Mouse (Mus musculus) T-helper 2 cell (primary cell): ENCODE data around the gene Fut8.
"Not testable (repeated sequence)": the region's sequence is repeated elsewhere in the genome, so short reads cannot be mapped to it uniquely, and the experiment has no call there.

ENCODE experiments used
- in situ Hi-C: fragments of 300-600 bp; cut with MboI, MseI; formaldehyde crosslinking; loops from one replicate; pipeline ENCODE4 v1.15.1; 2025; ENCODE audit warnings: high pct_unique_total_duplicates

Gene Fut8

GRCm38 (mm10) chr12:77222272-77222874, 15.6 kb upstream of the Fut8 start:
- in situ Hi-C loops, result no loop called here

DNA sequence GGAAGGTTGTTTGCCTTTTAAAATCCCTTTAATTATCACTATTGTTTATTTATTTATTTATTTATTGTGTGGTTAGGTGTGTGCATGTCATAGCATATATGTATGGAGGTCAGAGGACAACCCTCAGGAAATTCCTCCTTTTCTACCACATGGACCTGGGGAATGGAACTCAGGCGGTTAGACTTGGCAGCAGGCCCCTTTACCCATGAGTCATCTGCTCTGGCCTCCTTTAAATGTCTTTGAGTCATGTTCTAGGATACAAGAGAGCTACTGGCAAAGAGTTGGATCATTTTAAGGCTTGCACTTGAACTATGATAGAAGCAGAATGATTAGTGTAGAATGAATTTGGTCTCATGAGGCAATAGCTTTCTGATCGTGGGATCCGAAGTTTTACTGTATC, 14.3 kb upstream of the Fut8 start:
- in situ Hi-C loops, result no loop called here

GRCm38 (mm10) chr12:77224121-77224520, 13.8 kb upstream of the Fut8 start:
- in situ Hi-C loops, result no loop called here

DNA sequence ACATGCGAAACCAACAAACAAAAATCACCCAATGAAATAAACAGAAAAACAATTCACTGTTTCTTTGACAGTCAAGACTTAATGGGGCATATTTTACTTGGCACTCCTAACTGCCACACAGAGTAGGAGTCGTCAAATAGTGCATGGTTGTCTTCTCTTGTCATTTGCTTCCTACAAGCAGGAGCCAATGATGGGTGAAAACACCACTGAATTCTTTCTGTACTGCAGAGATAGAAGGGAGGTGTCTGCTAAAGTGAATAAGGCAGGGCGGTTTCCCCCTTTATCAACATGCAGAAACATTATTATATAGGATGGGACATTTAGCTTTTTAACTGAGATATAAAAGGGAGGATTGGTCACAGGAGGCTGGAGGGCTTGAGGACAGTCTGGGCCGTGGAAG, 13.0 kb upstream of the Fut8 start:
- in situ Hi-C loops, result no loop called here

DNA sequence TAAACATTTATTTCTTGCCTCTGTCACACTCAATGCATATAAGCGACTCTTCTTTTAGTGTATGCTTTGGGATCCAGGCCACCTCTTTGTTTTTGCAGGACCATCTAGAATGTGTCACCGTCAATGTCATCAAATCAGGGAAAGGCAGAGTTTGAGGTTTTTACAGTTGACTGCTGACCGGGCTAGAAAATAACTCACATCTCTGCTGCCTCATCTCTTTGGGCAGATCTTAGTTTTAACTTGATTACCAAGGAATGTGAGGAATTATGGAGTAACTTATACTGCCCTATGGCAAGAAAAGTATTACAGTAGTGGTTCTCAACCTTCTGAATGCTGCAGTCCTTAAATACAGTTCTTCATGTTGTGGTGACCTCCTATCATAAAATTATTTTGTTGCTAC, 12.2 kb upstream of the Fut8 start:
- in situ Hi-C loops, result no loop called here

DNA sequence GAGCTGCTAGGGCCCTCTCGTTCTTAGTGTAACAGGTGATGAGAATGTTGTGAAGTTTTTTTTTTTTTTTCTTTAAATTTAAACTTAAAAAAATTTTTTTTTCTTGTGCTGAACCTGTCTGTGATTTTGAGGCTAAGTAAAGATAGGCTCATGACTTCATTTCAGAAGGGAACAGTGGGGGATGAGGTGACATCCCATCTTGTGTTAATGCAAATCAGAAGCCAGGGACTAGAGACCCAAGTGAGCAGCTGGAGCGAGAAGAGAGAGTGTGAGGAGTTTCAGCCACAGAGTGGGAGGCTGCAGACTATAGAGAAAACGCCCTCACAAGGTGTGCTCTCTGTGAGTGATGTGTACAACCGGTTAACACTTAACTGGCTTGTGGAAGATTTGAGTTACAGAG, 2.0 kb upstream of the Fut8 start:
- in situ Hi-C loops, result no loop called here

DNA sequence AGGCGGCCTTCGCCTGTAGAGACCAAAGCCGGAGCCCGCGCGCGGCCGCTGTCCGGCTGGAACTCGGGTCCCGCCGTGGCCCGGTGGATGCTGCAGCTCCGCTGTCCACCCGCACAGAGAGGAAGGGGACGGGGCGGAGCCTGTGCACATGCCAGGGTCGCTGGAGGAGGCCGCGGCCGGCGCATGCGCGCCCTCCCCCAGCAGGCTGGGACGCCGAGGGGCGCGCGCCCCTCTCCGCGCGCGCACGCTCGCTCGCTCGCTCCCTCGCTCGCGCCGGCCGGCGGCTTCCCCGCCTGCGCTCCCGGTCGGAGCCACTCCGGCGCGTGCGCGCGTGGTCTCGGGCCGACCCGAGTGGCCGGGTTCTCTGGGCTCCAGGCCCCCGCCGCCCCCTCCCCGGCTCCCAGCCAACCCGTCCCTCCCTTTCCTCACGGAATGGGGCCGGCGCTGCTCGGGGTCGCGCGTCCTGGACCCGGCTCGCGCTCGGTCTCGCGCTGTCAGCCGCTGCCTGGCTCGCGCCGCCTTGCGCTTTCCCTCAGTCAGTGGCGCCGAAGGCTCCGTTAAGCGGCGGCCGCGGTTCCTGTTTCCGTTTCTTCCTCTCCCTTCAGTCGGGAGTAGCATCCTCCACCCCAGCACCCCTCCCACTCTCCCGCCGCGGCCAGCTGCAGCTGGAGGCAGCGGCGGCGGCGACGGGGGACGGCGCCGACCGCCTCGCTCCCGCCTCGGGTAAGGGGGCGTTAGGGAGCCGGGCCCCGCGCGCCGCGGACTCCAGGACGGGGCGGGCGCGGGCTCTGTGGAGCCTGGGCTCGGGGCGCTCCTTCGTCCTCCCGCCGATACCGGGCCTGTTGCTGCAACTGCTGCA, 835 bp downstream of the Fut8 start:
- in situ Hi-C loops, result no loop called here

GRCm38 (mm10) chr12:77239390-77240061, 1.6 kb downstream of the Fut8 start:
- in situ Hi-C loops, result no loop called here

DNA sequence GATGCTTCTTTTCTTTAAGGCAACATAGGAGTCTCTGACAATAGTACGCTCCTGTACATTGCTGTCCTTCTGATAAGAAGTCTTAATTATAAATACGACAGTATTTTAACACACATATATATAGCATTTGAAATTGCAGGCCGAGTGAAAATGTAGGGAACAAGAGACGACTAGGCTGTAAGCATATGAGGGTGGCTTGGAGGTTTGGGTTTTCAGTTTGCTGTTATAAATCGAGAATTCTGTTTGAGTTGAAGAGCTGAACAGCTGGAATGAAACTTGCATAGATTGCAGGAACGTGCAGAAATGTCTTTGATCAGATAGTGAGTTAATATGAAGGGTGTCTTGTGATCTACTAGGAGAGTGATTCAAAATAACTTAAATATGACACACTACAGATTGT, 2.4 kb downstream of the Fut8 start:
- in situ Hi-C loops, result no loop called here

DNA sequence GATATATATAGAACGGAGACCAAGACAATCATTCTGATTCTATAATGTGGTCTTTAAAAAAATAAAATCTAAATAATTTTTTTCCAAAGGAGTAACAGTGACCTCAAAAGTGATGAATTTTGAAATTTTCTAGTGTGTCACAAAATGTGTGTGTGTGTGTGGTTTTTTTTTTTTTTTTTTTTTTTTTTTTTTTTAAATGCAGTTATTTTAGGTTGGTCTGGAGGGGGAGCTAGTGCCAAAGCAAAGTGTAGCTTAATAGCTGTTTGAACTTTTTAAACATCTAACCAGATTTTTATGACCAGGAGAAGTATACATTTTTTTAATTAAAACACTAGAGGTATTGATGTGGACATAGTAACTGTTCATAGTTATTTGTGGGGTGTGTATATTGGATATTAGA, 2.9 kb downstream of the Fut8 start:
- in situ Hi-C loops, result no loop called here

DNA sequence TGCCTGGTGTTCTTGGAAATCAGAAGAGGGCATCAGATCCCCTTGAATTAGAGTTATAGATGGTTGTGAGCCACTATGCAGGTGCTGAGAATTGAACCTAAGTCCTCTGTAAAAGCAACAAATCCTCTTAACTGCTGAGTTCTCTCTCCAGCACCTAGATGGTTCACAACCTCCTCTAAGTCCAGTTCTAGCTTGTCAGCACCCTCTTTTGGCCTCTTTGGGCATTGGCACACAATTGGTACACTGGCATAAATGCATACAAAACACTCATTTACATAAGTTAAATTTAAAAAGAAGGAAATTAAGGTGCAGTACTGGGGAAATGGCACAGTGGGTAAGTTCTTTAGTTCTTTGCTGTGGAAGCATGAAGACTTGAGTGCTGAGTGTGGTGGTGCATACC, 24.7 kb downstream of the Fut8 start:
- in situ Hi-C loops, result no loop called here

DNA sequence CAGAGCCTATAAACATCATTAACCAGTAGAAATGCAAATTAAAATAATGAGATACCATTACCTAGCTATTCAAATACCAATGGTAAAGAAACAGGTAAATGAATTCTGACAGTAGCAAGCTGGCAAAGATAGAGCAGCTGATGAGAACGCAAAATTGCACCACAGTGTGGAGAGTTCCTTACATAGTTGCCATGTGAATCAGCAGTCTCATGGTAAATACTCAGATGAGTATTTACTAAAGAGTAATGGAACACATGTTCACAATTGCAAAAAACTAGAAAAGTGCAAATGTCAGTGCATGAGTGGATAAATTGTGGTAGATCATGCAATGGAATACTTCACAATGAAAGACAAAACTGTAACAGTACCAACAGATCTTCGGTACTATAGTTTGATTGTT, 25.9 kb downstream of the Fut8 start:
- in situ Hi-C loops, result no loop called here

- in situ Hi-C loops, result no loop called here
These were observed 32.8 kb downstream of the Fut8 start for GRCm38 (mm10) chr12:77270694-77271093.

DNA sequence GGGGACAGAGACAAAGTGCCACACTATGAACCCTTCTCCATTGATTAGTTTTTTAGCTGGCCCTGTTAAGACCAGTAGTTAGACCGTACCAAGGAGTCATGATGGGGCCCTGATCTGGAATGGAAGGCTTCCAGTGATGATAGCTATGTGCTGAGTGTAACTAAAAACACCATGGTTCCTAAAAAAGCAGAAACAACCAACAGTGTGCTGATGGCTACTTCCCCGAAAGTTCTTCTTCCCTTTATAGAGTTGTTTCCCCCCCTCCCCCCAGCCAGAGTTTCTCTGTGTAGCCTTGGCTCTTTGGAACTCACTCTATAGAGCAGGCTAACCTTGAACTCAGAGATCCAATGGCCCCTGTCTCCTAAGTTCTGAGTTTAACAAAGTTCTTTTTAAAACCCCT, 50.6 kb downstream of the Fut8 start:
- in situ Hi-C loops, result no loop called here

GRCm38 (mm10) chr12:77291017-77291416, 53.1 kb downstream of the Fut8 start:
- in situ Hi-C loops, result no loop called here

DNA sequence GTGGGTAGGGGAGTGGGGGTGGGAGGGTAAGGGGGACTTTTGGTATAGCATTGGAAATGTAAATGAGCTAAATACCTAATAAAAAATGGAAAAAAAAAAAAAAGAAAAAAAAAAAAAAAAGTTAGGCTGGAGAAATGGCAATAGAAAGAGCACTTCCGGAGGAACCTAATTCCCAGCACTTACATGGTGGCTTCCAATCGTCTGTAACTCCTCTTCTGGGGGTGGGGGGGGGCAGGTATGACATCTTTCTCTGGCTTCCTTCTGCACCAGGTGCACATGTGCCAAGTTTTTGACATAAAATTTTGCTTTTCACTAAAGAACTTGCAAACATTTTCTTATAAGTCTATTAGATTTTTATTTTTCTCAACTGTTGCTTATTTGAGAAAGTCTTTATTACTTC, 53.9 kb downstream of the Fut8 start:
- in situ Hi-C loops, result not testable (repeated sequence)

- in situ Hi-C loops, result no loop called here
These were observed 54.7 kb downstream of the Fut8 start for GRCm38 (mm10) chr12:77292375-77293258.

GRCm38 (mm10) chr12:77296119-77296518, 58.2 kb downstream of the Fut8 start:
- in situ Hi-C loops, result no loop called here

DNA sequence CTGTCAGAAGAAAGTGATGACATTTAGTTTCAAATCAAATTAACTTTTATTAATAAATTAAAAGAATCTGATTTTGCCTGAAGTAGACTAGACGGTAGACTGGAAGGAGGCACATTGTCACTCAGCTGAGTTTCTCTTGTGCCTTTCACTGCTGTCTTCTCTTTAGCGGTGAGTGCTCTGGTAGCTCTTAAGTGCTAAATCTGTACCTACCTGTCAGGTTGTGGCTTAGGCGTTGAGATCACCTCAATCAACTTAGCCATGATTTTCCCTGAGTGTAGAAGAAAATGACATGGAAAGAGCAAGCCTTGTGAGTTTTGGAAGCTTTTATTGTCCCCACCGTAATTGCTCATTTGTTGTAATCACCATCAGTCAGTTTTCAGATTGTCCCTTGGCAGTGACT, 59.2 kb downstream of the Fut8 start:
- in situ Hi-C loops, result no loop called here

- in situ Hi-C loops, result no loop called here
These were observed 59.9 kb downstream of the Fut8 start for GRCm38 (mm10) chr12:77297858-77298257.

- in situ Hi-C loops, result no loop called here
These were observed 64.1 kb downstream of the Fut8 start for GRCm38 (mm10) chr12:77302011-77302410.

GRCm38 (mm10) chr12:77303367-77303766, 65.4 kb downstream of the Fut8 start:
- in situ Hi-C loops, result no loop called here
